Mouse (Mus musculus) embryonic facial prominence, embryonic 13.5 days (tissue): Measurements from ENCODE around the gene Flt3. TPM values are rescaled to one million over a fixed set of nuclear protein-coding genes. Genes with fewer than 3 reads are reported as not detected.

ENCODE experiments used
- ATAC-seq: fragments of 200-750 bp; cut with Nextera tagmentation; 2 replicates; pipeline ENCODE4 v1.8.0; 2017; ENCODE audit warnings: low read depth; ENCODE audit not compliant: insufficient number of reproducible peaks, insufficient read depth, low FRiP score, low TSS enrichment
- H3K27ac ChIP-seq: fragments of 300-500 bp; sonication (generic); 2 replicates; pipeline ENCODE4 v1.5.1; 2015; ENCODE audit warnings: moderate library complexity, mild to moderate bottlenecking, inconsistent platforms
- H3K27me3 ChIP-seq: fragments of 300-500 bp; sonication (generic); 2 replicates; pipeline ENCODE4 v1.6.1; 2015; ENCODE audit warnings: mild to moderate bottlenecking, inconsistent platforms
- H3K36me3 ChIP-seq: fragments of 300-500 bp; sonication (generic); 2 replicates; pipeline ENCODE4 v1.6.1; 2015; ENCODE audit warnings: mild to moderate bottlenecking, inconsistent platforms
- H3K4me1 ChIP-seq: fragments of 300-500 bp; sonication (generic); 2 replicates; pipeline ENCODE4 v1.6.1; 2015; ENCODE audit warnings: inconsistent platforms
- H3K4me2 ChIP-seq: fragments of 300-500 bp; sonication (generic); 2 replicates; pipeline ENCODE4 v1.6.1; 2015; ENCODE audit warnings: moderate library complexity, mild to moderate bottlenecking, inconsistent platforms
- H3K4me3 ChIP-seq: fragments of 300-500 bp; sonication (generic); 2 replicates; pipeline ENCODE4 v1.5.1; 2015; ENCODE audit warnings: mild to moderate bottlenecking, inconsistent platforms
- H3K9ac ChIP-seq: fragments of 300-500 bp; sonication (generic); 2 replicates; pipeline ENCODE4 v1.6.1; 2015; ENCODE audit warnings: mild to moderate bottlenecking, inconsistent platforms
- H3K9me3 ChIP-seq: fragments of 300-500 bp; sonication (generic); 2 replicates; pipeline ENCODE4 v1.6.1; 2016; ENCODE audit warnings: inconsistent platforms
- WGBS: fragments of 180-500 bp; shearing (Covaris S2); methylation state at CpG from one replicate; pipeline ENCODE4 v1.1.7; 2015; ENCODE audit warnings: mixed read lengths; 5-methylcytosine and 5-hydroxymethylcytosine counted together
- polyA plus RNA-seq: library from polyadenylated mRNA; unstranded; fragments of >200 nt; fragmentation: Nextera tagmentation; extraction: Ambion mirVana; gene quantifications from 2 replicates; pipeline ENCODE4 v1.2.1, GENCODE M21; 2015

Gene Flt3
- polyA plus RNA-seq, 1 experiment from 2014 or later = 0.25 TPM

- no peak within 1 kb of the TSS for H3K4me3 ChIP-seq
- no peak for ATAC-seq
- no peak within 1 kb of the TSS for H3K9ac ChIP-seq
- no peak within 1 kb of the TSS for H3K27ac ChIP-seq
- 67% methylated on average over 8 of the region's 8 CpGs for WGBS
- H3K27me3 ChIP-seq = peaks cover 63% of the 10 kb centered on the region
- H3K4me2 ChIP-seq = peak within 1 kb of the TSS; percentile 11; the same call in 1 of the 2 replicates
- no peaks in the 10 kb centered on the region for H3K36me3 ChIP-seq
- H3K9me3 ChIP-seq = no peaks in the 10 kb centered on the region
- no peaks in the 10 kb centered on the region for H3K4me1 ChIP-seq
Observed at GRCm38 (mm10) chr5:147322183-147322582, 78.1 kb downstream of the Flt3 start, which contains the start of gene Urad. Gene Urad (minus strand): TSS chr5:147322440.

GRCm38 (mm10) chr5:147319653-147320052 is 80.6 kb downstream of the Flt3 start:
- no peak overlapping the region for H3K4me3 ChIP-seq
- no peaks in the 10 kb centered on the region for H3K36me3 ChIP-seq
- no peak overlapping the region for H3K27ac ChIP-seq
- peaks cover 88% of the 10 kb centered on the region for H3K27me3 ChIP-seq
- peaks cover 6% of the 10 kb centered on the region; the same call in 1 of the 2 replicates for H3K4me1 ChIP-seq
- no peak overlapping the region for H3K4me2 ChIP-seq
- no peak overlapping the region for H3K9ac ChIP-seq
- no peak for ATAC-seq
- no peaks in the 10 kb centered on the region for H3K9me3 ChIP-seq

GRCm38 (mm10) chr5:147317991-147318390 is 82.3 kb downstream of the Flt3 start:
- Histone ChIP-seq H3K9me3 (no peaks in the 10 kb centered on the region), H3K36me3 (no peaks in the 10 kb centered on the region), H3K9ac (no peak overlapping the region), H3K4me1 (peaks cover 6% of the 10 kb centered on the region; the same call in 1 of the 2 replicates), H3K27ac (no peak overlapping the region), H3K27me3 (peaks cover 98% of the 10 kb centered on the region), H3K4me3 (no peak overlapping the region), H3K4me2 (no peak overlapping the region)
- no peak for ATAC-seq
- 20% methylated on average over 7 of the region's 7 CpGs for WGBS

GRCm38 (mm10) chr5:147317321-147317720 is 83.0 kb downstream of the Flt3 start:
- WGBS = 5% methylated on average over 7 of the region's 7 CpGs

GRCm38 (mm10) chr5:147315432-147316075 is 84.7 kb downstream of the Flt3 start:
- Histone ChIP-seq H3K36me3 (no peaks in the 10 kb centered on the region), H3K9ac (no peak overlapping the region), H3K27ac (no peak overlapping the region), H3K27me3 (peaks cover 100% of the 10 kb centered on the region), H3K4me1 (peaks cover 6% of the 10 kb centered on the region; the same call in 1 of the 2 replicates), H3K4me3 (peak overlapping the region; percentile 1; the same call in 1 of the 2 replicates), H3K4me2 (0 out of 2 replicates have a peak overlapping the region, but pooled peaks have one; percentile 9), H3K9me3 (no peaks in the 10 kb centered on the region)
- no peak for ATAC-seq
- WGBS = 2% methylated on average over 25 of the region's 25 CpGs

More at GRCm38 (mm10) chr5:147317321-147317720, 83.0 kb downstream of the Flt3 start:
- Histone ChIP-seq H3K36me3 (no peaks in the 10 kb centered on the region), H3K9me3 (no peaks in the 10 kb centered on the region), H3K4me2 (no peak overlapping the region), H3K27me3 (peaks cover 99% of the 10 kb centered on the region), H3K9ac (no peak overlapping the region), H3K4me1 (peaks cover 6% of the 10 kb centered on the region; the same call in 1 of the 2 replicates), H3K4me3 (no peak overlapping the region), H3K27ac (no peak overlapping the region)
- no peak for ATAC-seq

GRCm38 (mm10) chr5:147314646-147315431 is 85.5 kb downstream of the Flt3 start:
- H3K27ac ChIP-seq = no peak overlapping the region
- peaks cover 100% of the 10 kb centered on the region for H3K27me3 ChIP-seq
- no peaks in the 10 kb centered on the region for H3K9me3 ChIP-seq
- peak overlapping the region; percentile 9; the same call in 1 of the 2 replicates for H3K4me2 ChIP-seq
- H3K4me1 ChIP-seq = peaks cover 6% of the 10 kb centered on the region; the same call in 1 of the 2 replicates
- no peaks in the 10 kb centered on the region for H3K36me3 ChIP-seq
- WGBS = under 1% methylated on average over 39 of the region's 39 CpGs
- H3K4me3 ChIP-seq = peak overlapping the region; percentile 1; the same call in 1 of the 2 replicates
- H3K9ac ChIP-seq = no peak overlapping the region
- ATAC-seq = no peak

- no peaks in the 10 kb centered on the region for H3K9me3 ChIP-seq
- 2% methylated on average over 27 of the region's 27 CpGs for WGBS
- H3K4me3 ChIP-seq = no peak overlapping the region
- no peaks in the 10 kb centered on the region for H3K36me3 ChIP-seq
- H3K27ac ChIP-seq = no peak overlapping the region
- no peak overlapping the region for H3K9ac ChIP-seq
- peaks cover 100% of the 10 kb centered on the region for H3K27me3 ChIP-seq
- peaks cover 6% of the 10 kb centered on the region; the same call in 1 of the 2 replicates for H3K4me1 ChIP-seq
- H3K4me2 ChIP-seq = no peak overlapping the region
- ATAC-seq = no peak
Observed at GRCm38 (mm10) chr5:147312830-147313685, 87.2 kb downstream of the Flt3 start.

- H3K27me3 ChIP-seq = peaks cover 100% of the 10 kb centered on the region
- no peak overlapping the region for H3K9ac ChIP-seq
- no peaks in the 10 kb centered on the region for H3K36me3 ChIP-seq
- no peak overlapping the region for H3K27ac ChIP-seq
- no peak overlapping the region for H3K4me3 ChIP-seq
- H3K4me1 ChIP-seq = peaks cover 15% of the 10 kb centered on the region
- no peak overlapping the region for H3K4me2 ChIP-seq
- ATAC-seq = no peak
- 13% methylated on average over 2 of the region's 2 CpGs for WGBS
- no peaks in the 10 kb centered on the region for H3K9me3 ChIP-seq
Observed at GRCm38 (mm10) chr5:147309786-147310185, 90.5 kb downstream of the Flt3 start.

GRCm38 (mm10) chr5:147308451-147308850 is 91.8 kb downstream of the Flt3 start:
- H3K9me3 ChIP-seq = no peaks in the 10 kb centered on the region
- H3K9ac ChIP-seq = no peak overlapping the region
- no peak for ATAC-seq
- peaks cover 100% of the 10 kb centered on the region for H3K27me3 ChIP-seq
- no peak overlapping the region for H3K4me2 ChIP-seq
- no peak overlapping the region for H3K4me3 ChIP-seq
- no peak overlapping the region for H3K27ac ChIP-seq
- WGBS = 5% methylated on average over 9 of the region's 9 CpGs
- peaks cover 24% of the 10 kb centered on the region for H3K4me1 ChIP-seq
- H3K36me3 ChIP-seq = no peaks in the 10 kb centered on the region

GRCm38 (mm10) chr5:147307398-147307785 is 92.9 kb downstream of the Flt3 start:
- no peaks in the 10 kb centered on the region for H3K9me3 ChIP-seq
- 2% methylated on average over 12 of the region's 12 CpGs for WGBS
- H3K27ac ChIP-seq = no peak overlapping the region
- H3K36me3 ChIP-seq = no peaks in the 10 kb centered on the region
- H3K27me3 ChIP-seq = peaks cover 100% of the 10 kb centered on the region
- no peak overlapping the region for H3K4me2 ChIP-seq
- no peak overlapping the region for H3K9ac ChIP-seq
- no peak for ATAC-seq
- no peak overlapping the region for H3K4me3 ChIP-seq
- H3K4me1 ChIP-seq = peaks cover 24% of the 10 kb centered on the region
